Mouse (Mus musculus) gastrocnemius, postnatal 10 days (tissue): ENCODE measurements around the gene Krtcap3. TPM values are rescaled to one million over a fixed set of nuclear protein-coding genes. Genes with fewer than 3 reads are reported as not detected.

ENCODE experiments used
- DNase-seq: peaks from one replicate; pipeline ENCODE4 v3.0.0; 2021; ENCODE audit warnings: mixed read lengths
- total RNA-seq, 2 experiments: library from RNA; stranded (reverse); gene quantifications; 2 replicates each; pipeline ENCODE4 v1.2.3; 2021

Gene Krtcap3
- total RNA-seq, 2 experiments from 2014 or later: 1.5 to 3.0 TPM

GRCm38 (mm10) chr5:31301866-31302265 is 50.4 kb downstream of the Krtcap3 start:
- DNase-seq: no peak

Other genes starting within 250 kb of the Krtcap3 start
- gene Atraid, start 203.4 kb upstream of the Krtcap3 start, total RNA-seq: 10 to 100 TPM; 67.8 to 75.2 TPM
- gene Slc5a6, start 202.8 kb upstream of the Krtcap3 start, total RNA-seq: 1 to 10 TPM; 2.9 to 3.5 TPM
- gene Cad, start 196.9 kb upstream of the Krtcap3 start, total RNA-seq: 10 to 100 TPM; 20.0 to 29.6 TPM
- not detected for gene Dnajc5g, start 145.4 kb upstream of the Krtcap3 start, total RNA-seq
- gene Slc30a3, start 143.5 kb upstream of the Krtcap3 start, total RNA-seq: under 1 TPM; 0.27 to 0.28 TPM
- gene Trim54, start 135.0 kb upstream of the Krtcap3 start, total RNA-seq: 100 to 1,000 TPM; 161 to 173 TPM
- not detected for gene Ucn, start 112.9 kb upstream of the Krtcap3 start, total RNA-seq
- gene Mpv17, start 97.4 kb upstream of the Krtcap3 start, total RNA-seq: 10 to 100 TPM; 40.2 to 41.2 TPM
- 1 to 10 TPM in 1 of 2 experiments, under 1 TPM in 1; 0.35 to 1.2 TPM for gene Gm29609, start 71.8 kb upstream of the Krtcap3 start, total RNA-seq
- gene Gtf3c2, start 71.5 kb upstream of the Krtcap3 start, total RNA-seq: 10 to 100 TPM; 30.7 to 37.4 TPM
- gene Snx17, start 58.5 kb upstream of the Krtcap3 start, total RNA-seq: 10 to 100 TPM; 57.8 to 58.4 TPM
- 10 to 100 TPM; 47.9 to 49.8 TPM for gene Eif2b4, start 58.3 kb upstream of the Krtcap3 start, total RNA-seq
- 10 to 100 TPM in 1 of 2 experiments, 1 to 10 TPM in 1; 8.2 to 12.1 TPM for gene Zfp513, start 49.4 kb upstream of the Krtcap3 start, total RNA-seq
- 10 to 100 TPM; 41.7 to 43.9 TPM for gene Ppm1g, start 31.0 kb upstream of the Krtcap3 start, total RNA-seq
- gene Nrbp1, start 10.8 kb upstream of the Krtcap3 start, total RNA-seq: 10 to 100 TPM; 74.7 to 76.3 TPM
- gene Gm9970, start 10.5 kb upstream of the Krtcap3 start, total RNA-seq: not detected
- gene Ift172, start 39.4 kb downstream of the Krtcap3 start, total RNA-seq: 10 to 100 TPM; 20.2 to 27.7 TPM
- 1 to 10 TPM; 8.8 to 10.0 TPM for gene Fndc4, start 44.4 kb downstream of the Krtcap3 start, total RNA-seq
- under 1 TPM; 0.14 to 0.27 TPM for gene Gckr, start 45.8 kb downstream of the Krtcap3 start, total RNA-seq
- gene Zfp512, start 200.7 kb downstream of the Krtcap3 start, total RNA-seq: 10 to 100 TPM; 12.4 to 17.4 TPM
- under 1 TPM; 0.28 to 0.29 TPM for gene 4930548H24Rik, start 234.0 kb downstream of the Krtcap3 start, total RNA-seq
- gene Gpn1, start 243.1 kb downstream of the Krtcap3 start, total RNA-seq: 10 to 100 TPM; 19.9 to 22.0 TPM